Mouse (Mus musculus) intestine, embryonic 14.5 days (tissue): Measurements from ENCODE around the gene Mgat4a. TPM values are rescaled to one million over a fixed set of nuclear protein-coding genes. Genes with fewer than 3 reads are reported as not detected.

Source experiments
- ATAC-seq: fragments of 200-750 bp; cut with Nextera tagmentation; replicated peaks from 2 replicates; pipeline ENCODE4 v1.8.0; 2017; ENCODE audit warnings: low read depth, moderate number of reproducible peaks, moderate TSS enrichment, moderate library complexity; ENCODE audit not compliant: low FRiP score, low TSS enrichment
- DNase-seq: peaks from one replicate; pipeline ENCODE4 v3.0.0-alpha.2; 2018; ENCODE audit warnings: low spot score
- H3K27ac ChIP-seq: fragments of 300-500 bp; sonication (generic); 2 replicates; pipeline ENCODE4 v1.5.1; 2014; ENCODE audit warnings: low read depth, mild to moderate bottlenecking, control low read depth
- H3K27me3 ChIP-seq: fragments of 300-500 bp; sonication (generic); replicated peaks from 2 replicates; pipeline ENCODE4 v1.6.1; 2014; ENCODE audit warnings: low read length, control low read depth; ENCODE audit not compliant: control insufficient read depth, insufficient read depth
- H3K36me3 ChIP-seq: fragments of 300-500 bp; sonication (generic); 2 replicates; pipeline ENCODE4 v1.6.1; 2014; ENCODE audit warnings: low read length, control low read depth; ENCODE audit not compliant: control insufficient read depth, insufficient read depth
- H3K4me1 ChIP-seq: fragments of 300-500 bp; sonication (generic); replicated peaks from 2 replicates; pipeline ENCODE4 v1.6.1; 2014; ENCODE audit warnings: low read length, control low read depth, mixed read lengths; ENCODE audit not compliant: control insufficient read depth, insufficient read depth
- H3K4me2 ChIP-seq: fragments of 300-500 bp; sonication (generic); 2 replicates; pipeline ENCODE4 v1.6.1; 2014; ENCODE audit warnings: low read length
- H3K4me3 ChIP-seq: fragments of 300-500 bp; sonication (generic); 2 replicates; pipeline ENCODE4 v1.5.1; 2014; ENCODE audit warnings: low read depth, low read length, control low read depth, mixed read lengths
- H3K9ac ChIP-seq: fragments of 300-500 bp; sonication (generic); 2 replicates; pipeline ENCODE4 v1.6.1; 2014; ENCODE audit warnings: mild to moderate bottlenecking, low read length
- H3K9me3 ChIP-seq: fragments of 300-500 bp; sonication (generic); 2 replicates; pipeline ENCODE4 v1.6.1; 2016; ENCODE audit warnings: low read length, control low read depth; ENCODE audit not compliant: control insufficient read depth
- whole genome bisulfite sequencing: fragments of 180-500 bp; shearing (Covaris S2); extraction: QIAGEN DNeasy Blood & Tissue Kit; methylation state at CpG from one replicate; pipeline ENCODE4 v1.1.7; 2014; 5-methylcytosine and 5-hydroxymethylcytosine counted together
- polyA plus RNA-seq: library from polyadenylated mRNA; unstranded; fragments of >200 nt; fragmentation: Nextera tagmentation; extraction: Ambion mirVana; gene quantifications from 2 replicates; pipeline ENCODE4 v1.2.1, GENCODE M21; 2014

The Mgat4a gene
- polyA plus RNA-seq, 1 experiment from 2014 or later, result 34.6 TPM

DNA sequence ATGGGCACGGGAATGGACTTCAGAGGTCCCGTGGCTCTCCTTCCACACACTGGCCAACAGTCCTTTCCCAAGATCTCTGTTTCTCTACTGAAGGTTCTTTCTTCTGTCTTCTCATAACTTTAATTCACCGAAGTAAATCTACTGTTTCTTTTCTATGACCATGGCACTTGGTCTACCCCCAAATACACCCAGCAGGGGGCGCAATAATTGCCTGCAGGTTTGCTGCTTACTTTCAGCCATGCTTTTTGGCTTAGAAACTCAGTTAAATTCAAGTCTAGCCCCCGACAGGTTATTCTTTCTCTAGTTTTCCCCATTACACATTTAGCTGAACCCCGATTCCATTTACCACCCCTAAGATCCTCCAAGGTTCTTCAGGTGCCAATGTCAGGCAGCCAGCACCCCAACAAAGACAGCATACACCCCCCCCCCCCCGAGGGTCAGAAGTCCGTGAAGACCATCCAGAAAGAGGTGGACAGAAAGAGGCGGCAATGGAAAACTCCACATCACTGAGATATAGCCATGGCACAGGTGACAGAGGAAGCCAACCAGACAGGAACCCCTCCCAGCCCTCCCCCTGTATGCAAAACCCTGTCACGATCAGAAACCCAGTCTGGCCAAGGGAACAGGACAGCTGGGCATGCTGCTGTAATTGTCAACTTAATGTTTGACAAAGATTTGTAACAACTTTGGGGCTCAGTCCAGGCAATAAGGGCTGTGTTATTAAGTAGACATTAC, 92.3 kb downstream of the Mgat4a start:
- H3K4me3 ChIP-seq, result no peak overlapping the region
- H3K36me3 ChIP-seq, result peaks cover 28% of the 10 kb centered on the region
- H3K27ac ChIP-seq, result no peak overlapping the region
- no peaks in the 10 kb centered on the region for H3K27me3 ChIP-seq
- no peaks in the 10 kb centered on the region for H3K4me1 ChIP-seq
- no peak overlapping the region for H3K9ac ChIP-seq
- DNase-seq (peak; percentile 73), ATAC-seq (no peak)
- 76% methylated on average over 10 of the region's 10 CpGs for WGBS
- no peaks in the 10 kb centered on the region for H3K9me3 ChIP-seq
- no peak overlapping the region for H3K4me2 ChIP-seq

DNA sequence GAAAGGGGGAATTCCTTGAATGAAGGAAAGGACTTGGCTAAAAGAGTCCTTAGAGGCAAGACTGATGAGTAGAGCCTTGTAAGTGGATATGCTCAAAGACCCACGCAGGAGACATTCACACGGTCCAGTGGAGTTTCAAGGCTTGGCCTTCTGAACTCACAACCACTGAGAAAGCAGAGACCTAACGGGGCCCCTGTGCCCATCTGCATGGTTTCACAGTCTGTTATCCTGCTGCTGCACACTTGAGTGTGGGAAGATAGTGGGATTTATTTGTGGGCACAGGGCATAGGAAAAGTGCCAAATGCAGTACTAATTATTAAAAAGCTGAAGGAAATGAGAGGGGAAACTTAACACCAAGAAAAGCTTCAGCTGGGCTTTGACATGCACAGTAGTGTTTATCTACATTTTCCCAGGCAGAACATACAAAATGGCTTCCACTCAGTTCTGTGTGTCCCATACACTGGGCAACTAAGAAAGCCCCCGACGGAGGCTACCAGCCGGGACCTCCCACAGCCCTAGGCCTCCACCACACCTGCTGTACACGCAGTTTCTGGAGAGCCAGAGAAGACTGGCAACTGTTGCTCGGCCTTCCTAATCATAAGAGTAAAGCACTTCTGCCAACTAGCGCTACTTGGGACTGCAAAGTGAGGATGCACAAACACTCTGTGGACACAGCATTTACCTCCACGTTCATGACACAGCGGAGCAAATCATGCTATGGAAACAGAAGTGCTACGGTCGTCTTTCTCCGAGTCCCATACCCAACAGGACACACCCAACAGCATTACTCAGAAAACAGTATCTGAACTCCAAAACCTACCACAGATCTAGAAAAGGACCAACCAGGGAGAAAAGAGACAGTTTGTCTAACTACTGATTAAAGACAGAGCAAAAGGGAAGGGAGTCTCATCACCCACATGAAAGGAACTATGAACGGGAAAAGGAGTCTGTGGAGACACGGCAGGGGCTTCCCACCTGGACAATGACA, 97.7 kb downstream of the Mgat4a start:
- ATAC-seq, result no peak
- no peaks in the 10 kb centered on the region for H3K27me3 ChIP-seq
- H3K4me1 ChIP-seq, result no peaks in the 10 kb centered on the region
- H3K36me3 ChIP-seq, result peaks cover 55% of the 10 kb centered on the region
- H3K27ac ChIP-seq, result no peak overlapping the region
- no peak overlapping the region for H3K9ac ChIP-seq
- DNase-seq, result no peak
- H3K4me2 ChIP-seq, result no peak overlapping the region
- no peak overlapping the region for H3K4me3 ChIP-seq
- H3K9me3 ChIP-seq, result no peaks in the 10 kb centered on the region
- 92% methylated on average over 16 of the region's 16 CpGs for WGBS

DNA sequence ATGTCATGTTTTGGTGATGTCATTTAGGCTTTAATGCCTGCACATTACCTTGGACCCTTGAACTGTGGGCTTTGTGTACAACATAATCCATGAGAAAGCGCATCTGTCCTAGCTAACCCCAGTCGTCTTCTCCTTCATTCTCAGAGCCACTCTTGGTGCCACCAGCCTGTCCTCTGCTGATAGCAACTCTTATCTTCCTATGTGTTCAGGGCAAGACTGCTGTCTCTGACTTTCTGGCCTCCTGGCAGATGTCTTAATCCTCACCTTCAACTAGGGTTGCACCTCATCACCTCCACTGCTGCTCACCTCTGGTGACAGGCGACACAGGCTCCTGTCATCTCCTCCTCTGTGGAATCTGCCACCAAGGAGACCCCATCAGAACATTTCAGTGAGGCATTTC, 104.4 kb downstream of the Mgat4a start:
- no peaks in the 10 kb centered on the region for H3K27me3 ChIP-seq
- 92% methylated on average over 3 of the region's 3 CpGs for WGBS
- peaks cover 85% of the 10 kb centered on the region for H3K36me3 ChIP-seq
- no peak for ATAC-seq
- no peak overlapping the region for H3K27ac ChIP-seq
- H3K9me3 ChIP-seq, result no peaks in the 10 kb centered on the region
- DNase-seq, result no peak
- no peak overlapping the region for H3K4me2 ChIP-seq
- peaks cover 4% of the 10 kb centered on the region; the same call in 1 of the 2 replicates for H3K4me1 ChIP-seq
- H3K9ac ChIP-seq, result no peak overlapping the region
- no peak overlapping the region for H3K4me3 ChIP-seq

DNA sequence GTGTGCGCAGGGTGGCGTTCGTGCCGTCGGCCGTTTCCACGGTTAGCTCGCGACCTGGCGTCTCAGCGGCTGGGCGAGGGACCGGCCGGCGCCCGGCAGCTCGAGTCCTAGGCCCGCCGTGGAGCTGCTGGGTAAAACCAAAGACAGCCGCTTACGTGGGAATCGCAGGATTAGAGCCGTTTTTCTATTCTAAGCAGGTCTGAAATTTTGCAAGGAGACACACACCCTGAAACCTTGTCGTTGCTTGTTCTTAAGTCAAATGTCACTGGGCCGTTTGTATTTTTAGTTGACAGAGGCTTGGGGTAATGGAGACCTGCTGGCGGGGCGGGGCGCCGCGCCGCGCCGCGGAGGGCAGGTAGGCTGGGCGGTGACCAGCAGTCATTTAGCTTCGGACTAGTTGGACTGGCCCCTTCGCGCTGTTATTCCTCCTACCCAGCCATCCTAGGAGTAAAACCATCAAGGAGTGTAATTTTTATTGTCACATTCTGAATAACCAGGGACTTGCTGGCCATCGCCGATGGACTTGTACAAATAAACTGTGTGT, 110.4 kb downstream of the Mgat4a start:
- DNase-seq (peak; percentile 87), ATAC-seq (peak; percentile 60)
- 1% methylated on average over 40 of the region's 40 CpGs for WGBS
- Histone ChIP-seq H3K9me3 (no peaks in the 10 kb centered on the region), H3K4me1 (peaks cover 19% of the 10 kb centered on the region), H3K36me3 (peaks cover 37% of the 10 kb centered on the region), H3K9ac (peak overlapping the region; percentile 88), H3K4me3 (peak overlapping the region; percentile 87), H3K4me2 (peak overlapping the region; percentile 96), H3K27ac (peak overlapping the region; percentile 65), H3K27me3 (no peaks in the 10 kb centered on the region)

DNA sequence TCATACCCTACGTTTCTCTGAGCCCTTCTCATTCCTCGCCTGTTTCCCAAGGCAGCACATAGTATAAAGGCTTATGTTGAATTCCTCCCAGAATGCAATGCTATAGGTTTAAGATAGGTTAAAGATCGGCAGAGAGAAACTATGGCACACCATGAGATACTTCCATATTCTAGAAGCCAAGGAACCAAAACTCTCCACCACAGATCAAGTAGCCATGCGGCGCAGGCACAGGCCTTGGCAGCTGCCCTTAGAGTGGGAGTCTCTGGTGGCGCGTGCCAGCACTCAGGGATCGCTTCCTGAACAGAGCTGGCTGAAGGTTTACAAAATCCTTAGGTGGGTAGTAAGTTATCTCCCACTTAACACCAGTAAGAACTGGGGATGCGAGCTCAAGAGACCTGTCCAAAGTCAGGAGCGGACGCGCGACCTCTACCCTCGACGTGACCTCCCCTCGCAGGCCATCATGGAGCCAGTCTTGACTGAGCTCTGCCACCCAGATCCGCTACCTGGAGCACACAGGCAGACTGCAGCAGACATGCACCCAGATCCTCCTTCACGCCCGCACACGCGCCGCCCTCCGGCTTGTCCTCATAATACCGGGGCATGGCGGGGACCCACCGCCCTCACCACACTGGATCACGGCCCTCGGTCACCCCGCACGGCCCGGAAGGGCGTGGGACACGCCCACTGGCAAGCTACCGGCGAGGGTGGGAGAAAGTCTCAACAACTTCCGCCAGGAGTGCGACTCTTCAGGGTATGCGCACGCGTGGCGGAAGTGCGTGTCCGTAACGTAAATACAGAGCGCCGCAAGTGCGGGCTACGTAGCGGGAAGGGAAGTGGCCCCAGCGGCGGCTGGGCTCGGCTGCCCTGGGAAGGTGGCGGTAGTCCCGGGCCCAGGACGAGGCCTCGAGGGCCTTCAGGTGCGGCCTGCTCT, 111.2 kb downstream of the Mgat4a start, which contains the start of the genes Coa5 and Unc50:
Coa5 (minus strand) TSS at position 738 of the 931 bp plus-strand sequence.
Unc50 (plus strand) TSS at position 774 of the 931 bp plus-strand sequence.
- Histone ChIP-seq H3K4me2 (peak within 1 kb of the TSS; percentile 96), H3K27me3 (no peaks in the 10 kb centered on the region), H3K4me1 (peaks cover 19% of the 10 kb centered on the region), H3K27ac (peak within 1 kb of the TSS; percentile 65), H3K36me3 (peaks cover 40% of the 10 kb centered on the region), H3K9ac (peak within 1 kb of the TSS; percentile 88), H3K4me3 (peak within 1 kb of the TSS; percentile 87), H3K9me3 (no peaks in the 10 kb centered on the region)
- DNase-seq (peak; percentile 90), ATAC-seq (peak; percentile 98)
- WGBS, result 2% methylated on average over 54 of the region's 57 CpGs

DNA sequence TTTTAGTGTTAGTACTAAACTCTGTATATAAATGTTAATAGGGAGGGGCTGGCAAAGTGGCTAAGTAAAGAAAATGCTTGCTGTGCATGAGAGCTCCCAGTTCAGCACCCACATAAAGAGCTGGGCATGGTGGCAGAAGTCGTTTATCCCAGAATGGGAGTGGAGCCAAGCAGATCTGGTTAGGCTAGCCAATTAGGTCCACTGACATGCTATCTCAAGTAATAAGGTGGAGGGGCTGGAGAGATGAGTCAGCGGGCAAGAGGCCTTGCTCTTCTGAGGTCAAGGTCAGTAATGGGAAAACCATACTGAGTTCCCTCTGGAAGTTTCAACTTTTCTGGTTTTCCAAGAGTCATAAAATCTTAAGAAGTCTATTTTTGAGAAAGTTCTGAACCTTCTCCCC, 111.9 kb downstream of the Mgat4a start:
- Histone ChIP-seq H3K27ac (no peak overlapping the region), H3K4me2 (peak overlapping the region; percentile 96), H3K27me3 (no peaks in the 10 kb centered on the region), H3K4me1 (peaks cover 19% of the 10 kb centered on the region), H3K36me3 (peaks cover 43% of the 10 kb centered on the region), H3K9ac (peak overlapping the region; percentile 88), H3K4me3 (peak overlapping the region; percentile 87), H3K9me3 (peaks cover 5% of the 10 kb centered on the region; the same call in 1 of the 2 replicates)
- DNase-seq (no peak), ATAC-seq (no peak)
- 68% methylated on average over 2 of the region's 2 CpGs for WGBS

DNA sequence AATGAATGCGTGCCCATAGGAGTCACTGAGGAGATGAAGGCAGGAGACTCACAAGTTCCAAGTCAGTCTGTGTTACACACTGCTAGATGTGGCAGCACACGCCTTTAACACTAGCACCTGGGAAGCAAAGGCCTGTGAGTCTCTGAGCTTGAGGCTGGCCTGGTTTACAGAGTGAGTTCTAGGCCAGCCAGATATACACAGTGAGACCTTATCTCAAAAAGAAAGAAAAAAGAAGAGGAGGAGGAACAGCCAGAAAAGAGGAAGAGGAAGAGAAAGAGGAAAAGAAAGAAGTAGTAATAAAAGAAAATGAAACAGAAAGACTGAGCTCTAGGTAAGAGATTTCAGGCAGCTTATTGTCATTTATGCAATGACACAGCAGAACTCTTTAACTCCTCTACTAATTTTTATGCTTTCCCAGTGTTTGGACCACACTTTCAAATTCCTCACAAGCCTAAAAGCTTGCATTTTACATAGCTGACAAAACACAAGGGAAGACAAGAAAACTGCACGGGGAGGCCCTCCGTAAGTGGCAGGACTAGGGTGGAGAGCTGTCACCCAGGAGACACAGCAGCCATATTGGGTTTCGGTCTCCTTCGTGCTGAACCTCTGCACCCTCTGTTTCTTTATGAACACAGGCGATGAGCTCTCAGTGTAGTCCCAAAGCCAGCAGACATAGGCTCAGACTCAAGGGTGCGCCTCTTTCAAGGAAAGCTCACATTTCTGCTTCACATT, 113.5 kb downstream of the Mgat4a start:
- no peak overlapping the region for H3K9ac ChIP-seq
- no peak overlapping the region for H3K4me2 ChIP-seq
- WGBS, result 93% methylated on average over 8 of the region's 8 CpGs
- no peak overlapping the region for H3K27ac ChIP-seq
- H3K4me3 ChIP-seq, result no peak overlapping the region
- DNase-seq, result no peak
- peaks cover 30% of the 10 kb centered on the region for H3K36me3 ChIP-seq
- H3K9me3 ChIP-seq, result peaks cover 9% of the 10 kb centered on the region; the same call in 1 of the 2 replicates
- no peaks in the 10 kb centered on the region for H3K27me3 ChIP-seq
- no peak for ATAC-seq
- H3K4me1 ChIP-seq, result peaks cover 19% of the 10 kb centered on the region
